Mouse (Mus musculus) ES-Bruce4 (cell line): Measurements from ENCODE around the gene Sqstm1.

Experiments
- CTCF ChIP-seq: IDR thresholded peaks from one replicate; pipeline ENCODE4 v1.8.1; 2011; ENCODE audit warnings: low read depth, low read length
- EP300 ChIP-seq: IDR thresholded peaks from 2 replicates; pipeline ENCODE4 v1.6.1; 2011; ENCODE audit warnings: low read depth, low read length; ENCODE audit not compliant: insufficient read depth
- POLR2A ChIP-seq: IDR thresholded peaks from one replicate; pipeline ENCODE4 v1.8.1; 2011; ENCODE audit warnings: low read length; ENCODE audit not compliant: insufficient read depth

DNA sequence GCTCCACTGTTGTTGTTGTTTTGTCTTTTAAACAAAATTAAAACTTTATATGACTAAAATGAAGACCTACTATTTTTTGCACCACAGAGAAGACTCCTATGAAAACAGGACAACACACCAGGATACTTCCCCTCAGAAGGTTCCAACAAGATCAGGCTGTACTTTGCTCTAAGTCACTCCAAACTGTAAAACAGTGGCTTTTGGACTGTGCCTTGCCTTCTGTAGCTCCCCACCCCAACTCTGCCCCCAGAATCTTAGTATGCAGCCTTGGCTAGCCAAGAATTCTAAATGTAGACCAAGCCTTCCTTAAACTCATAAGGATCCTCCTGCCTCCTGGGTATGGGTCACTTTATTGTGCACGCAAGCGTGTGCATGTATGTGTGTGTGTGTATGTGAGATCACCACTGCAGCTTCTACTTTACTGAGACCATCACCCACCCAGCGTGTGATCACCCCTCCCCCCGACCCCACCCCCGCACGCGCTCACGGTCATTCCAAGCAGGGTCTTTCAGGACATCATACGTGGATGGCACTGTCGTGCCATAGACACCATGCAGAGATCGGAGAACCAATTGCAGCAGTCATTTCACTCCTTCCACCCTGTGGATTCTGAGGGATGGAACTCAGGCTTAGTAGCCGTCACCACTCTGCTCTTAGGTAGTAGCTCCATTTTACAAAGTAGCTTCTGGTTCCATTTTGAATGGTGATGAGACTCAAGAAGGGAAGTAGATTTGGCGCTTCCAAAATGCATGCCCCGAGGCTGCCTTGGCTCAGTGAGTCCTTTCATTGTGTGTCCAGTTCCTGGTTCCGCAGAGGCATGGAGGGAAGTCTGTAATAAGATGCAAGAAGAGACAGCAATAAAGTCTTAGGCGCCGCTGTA lies 13.4 kb upstream of the Sqstm1 start:
- no peak for TF ChIP-seq EP300
- no peak for TF ChIP-seq POLR2A
- no peak for TF ChIP-seq CTCF
